Mouse (Mus musculus): Measurements from ENCODE around the gene Tmtc4.

- no peak for TF ChIP-seq GABPA (IDR thresholded peaks at IDR 0.05; ENCODE audit: insufficient replicate concordance, low read depth, low read length)
- TF ChIP-seq SIN3A (IDR thresholded peaks at IDR 0.05; ENCODE audit: low read length) = no peak
- TF ChIP-seq CTCF (conservative IDR thresholded peaks at IDR 0.05 in 1 of 2, IDR thresholded peaks at IDR 0.05 in 1 of 2; ENCODE audit: low read depth in 2 of 2, low read length in 2 of 2) = no peak
- no peak for TF ChIP-seq JUN (IDR thresholded peaks at IDR 0.05; ENCODE audit: insufficient read depth, low read depth, low read length)
Observed at GRCm38 (mm10) chr14:122912137-122912536, 71.7 kb downstream of the Tmtc4 start.

All from CH12.LX (cell line).